Mouse (Mus musculus) MEL (cell line): ENCODE measurements around the gene Etv4.

ENCODE experiments used
- CTCF ChIP-seq, 3 experiments: IDR thresholded peaks in 2 of 3; conservative IDR thresholded peaks in 1 of 3; 2 replicates each; pipeline ENCODE4 v1.5.1; 2011 to 2012; ENCODE audit warnings: low read length in 3 of 3, low read depth in 2 of 3, mild to moderate bottlenecking in 2 of 3, improper control_type of control experiment in 1 of 3, inconsistent platforms in 1 of 3, mixed read lengths in 1 of 3, moderate library complexity in 1 of 3; ENCODE audit not compliant: control insufficient read depth in 1 of 3, insufficient read depth in 1 of 3, poor library complexity in 1 of 3, severe bottlenecking in 1 of 3
- ELF1 ChIP-seq: IDR thresholded peaks from 2 replicates; pipeline ENCODE4 v1.6.1; 2014; ENCODE audit warnings: low read depth, mild to moderate bottlenecking, inconsistent platforms, low read length, improper control_type of control experiment, moderate library complexity
- MAX ChIP-seq: IDR thresholded peaks from 2 replicates; pipeline ENCODE4 v1.6.1; 2011; ENCODE audit warnings: low read length, improper control_type of control experiment
- ZMIZ1 ChIP-seq: IDR thresholded peaks from 2 replicates; pipeline ENCODE4 v1.6.1; 2012; ENCODE audit warnings: low read depth, mild to moderate bottlenecking, inconsistent platforms, low read length, improper control_type of control experiment, moderate library complexity

DNA sequence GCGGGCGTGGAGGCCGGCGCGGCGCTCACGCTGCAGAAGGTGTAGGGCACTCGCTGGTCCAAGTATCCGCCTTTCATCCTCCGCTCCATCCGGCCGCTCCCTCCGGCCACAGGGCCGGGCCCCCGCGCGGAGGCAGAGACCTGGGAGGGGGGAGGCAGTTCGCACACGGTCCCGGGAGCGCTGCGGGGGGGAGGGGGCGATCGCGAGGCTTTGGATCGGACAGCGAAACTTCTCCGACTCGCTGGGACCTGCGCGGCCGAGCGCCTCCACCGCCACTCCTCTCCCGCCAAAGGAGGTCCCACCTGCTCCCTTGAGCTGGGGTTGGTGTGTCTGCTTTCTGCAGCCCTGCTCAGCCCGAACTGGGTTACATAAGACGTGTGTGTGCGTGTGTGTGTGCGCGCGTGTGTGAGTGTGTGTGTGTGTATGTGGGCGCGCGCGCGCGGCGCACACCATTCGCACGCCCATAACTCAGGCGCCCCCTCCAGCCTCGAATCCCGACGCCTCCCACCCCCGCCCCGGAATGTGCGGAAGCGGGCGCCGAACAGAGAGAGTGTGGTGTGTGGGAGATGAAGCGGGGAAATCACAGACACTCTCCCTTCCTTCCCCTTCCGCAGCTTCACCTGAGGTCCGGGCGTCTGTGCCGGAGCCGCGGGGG lies 556 bp downstream of the Etv4 start:
- TF ChIP-seq ZMIZ1 (no peak), CTCF (IDR thresholded peaks at IDR 0.05 in 2 of 3, conservative IDR thresholded peaks at IDR 0.05 in 1 of 3; ENCODE audit: control insufficient read depth in 1 of 3, insufficient read depth in 1 of 3, low read depth in 2 of 3, low read length in 3 of 3, poor library complexity in 1 of 3, severe bottlenecking in 1 of 3) (no peak), MAX (no peak), ELF1 (no peak)
